Mouse (Mus musculus): ENCODE measurements around the gene Ppp1r12c.

- TF ChIP-seq CTCF (IDR thresholded peaks at IDR 0.05; ENCODE audit: low read depth): no peak
- no peak for TF ChIP-seq EP300 (IDR thresholded peaks at IDR 0.05; ENCODE audit: low read depth)
Observed at GRCm38 (mm10) chr7:4515853-4516252, 14.4 kb upstream of the Ppp1r12c start.
